Mouse (Mus musculus) forebrain, postnatal 0 days (tissue): ENCODE results near the gene Prr36. TPM values are rescaled to one million over a fixed set of nuclear protein-coding genes. Genes with fewer than 3 reads are reported as not detected.
"Not testable (repeated sequence)": the region's sequence is repeated elsewhere in the genome, so short reads cannot be mapped to it uniquely, and the experiment has no call there.

ENCODE experiments used
- ATAC-seq: fragments of 200-750 bp; cut with Nextera tagmentation; 2 replicates; pipeline ENCODE4 v1.8.0; 2017; ENCODE audit warnings: mild to moderate bottlenecking, moderate library complexity
- DNase-seq: peaks from one replicate; pipeline ENCODE4 v3.0.0-alpha.2; 2015
- H3K27ac ChIP-seq: fragments of 300-500 bp; sonication (generic); 2 replicates; pipeline ENCODE4 v1.5.1; 2014; ENCODE audit warnings: low read depth, mild to moderate bottlenecking, antibody characterized with exemption, low read length, moderate library complexity, mixed read lengths
- H3K27me3 ChIP-seq: fragments of 300-500 bp; sonication (generic); 2 replicates; pipeline ENCODE4 v1.6.1; 2014; ENCODE audit warnings: mild to moderate bottlenecking, low read length, mixed read lengths; ENCODE audit not compliant: insufficient read depth
- H3K36me3 ChIP-seq: fragments of 300-500 bp; sonication (generic); 2 replicates; pipeline ENCODE4 v1.6.1; 2014; ENCODE audit warnings: mild to moderate bottlenecking, moderate library complexity; ENCODE audit not compliant: insufficient read depth
- H3K4me1 ChIP-seq: fragments of 300-500 bp; sonication (generic); 2 replicates; pipeline ENCODE4 v1.6.1; 2014; ENCODE audit warnings: antibody characterized with exemption; ENCODE audit not compliant: insufficient read depth
- H3K4me2 ChIP-seq: fragments of 300-500 bp; sonication (generic); 2 replicates; pipeline ENCODE4 v1.6.1; 2014; ENCODE audit warnings: low read depth, mild to moderate bottlenecking, moderate library complexity
- H3K4me3 ChIP-seq: fragments of 300-500 bp; sonication (generic); 2 replicates; pipeline ENCODE4 v1.5.1; 2014; ENCODE audit warnings: low read depth, low read length, mixed read lengths
- H3K9ac ChIP-seq: fragments of 300-500 bp; sonication (generic); 2 replicates; pipeline ENCODE4 v1.6.1; 2014; ENCODE audit warnings: mild to moderate bottlenecking
- H3K9me3 ChIP-seq: fragments of 300-500 bp; sonication (generic); 2 replicates; pipeline ENCODE4 v1.6.1; 2016; ENCODE audit warnings: low read length
- CTCF ChIP-seq: sonication (generic); IDR thresholded peaks from 2 replicates; pipeline ENCODE4 v1.5.1; 2016; ENCODE audit warnings: antibody characterized with exemption, control low read depth, low read depth
- WGBS: fragments of 180-500 bp; shearing (Covaris S2); extraction: QIAGEN DNeasy Blood & Tissue Kit; methylation state at CpG from one replicate; pipeline ENCODE4 v1.1.7; 2014; 5-methylcytosine and 5-hydroxymethylcytosine counted together
- polyA plus RNA-seq: library from polyadenylated mRNA; unstranded; fragments of >200 nt; fragmentation: Nextera tagmentation; extraction: Ambion mirVana; gene quantifications from 2 replicates; pipeline ENCODE4 v1.2.1, GENCODE M21; 2015
- total RNA-seq: library from RNA; depleted of rRNA; stranded (reverse); fragments of >200 nt; gene quantifications from 2 replicates; pipeline ENCODE4 v1.2.3, GENCODE M21; 2014

The Prr36 gene
- total and polyA plus RNA-seq, 2 experiments from 2014 or later, result 14.8 to 37.2 TPM

- ATAC-seq (peak; percentile 68), DNase-seq (peak; percentile 90)
- H3K4me2 ChIP-seq, result peak overlapping the region; percentile 80
- H3K9me3 ChIP-seq, result no peaks in the 10 kb centered on the region
- H3K9ac ChIP-seq, result peak overlapping the region; percentile 98
- 3% methylated on average over 33 of the region's 35 CpGs for WGBS
- H3K27me3 ChIP-seq, result no peaks in the 10 kb centered on the region
- H3K36me3 ChIP-seq, result peaks cover 48% of the 10 kb centered on the region
- H3K27ac ChIP-seq, result peak overlapping the region; percentile 95
- H3K4me1 ChIP-seq, result peaks cover 18% of the 10 kb centered on the region
- peak; percentile 98 for TF ChIP-seq CTCF
- peak overlapping the region; percentile 82 for H3K4me3 ChIP-seq
Observed at GRCm38 (mm10) chr8:4258233-4258632, 41.0 kb upstream of the Prr36 start.

DNA sequence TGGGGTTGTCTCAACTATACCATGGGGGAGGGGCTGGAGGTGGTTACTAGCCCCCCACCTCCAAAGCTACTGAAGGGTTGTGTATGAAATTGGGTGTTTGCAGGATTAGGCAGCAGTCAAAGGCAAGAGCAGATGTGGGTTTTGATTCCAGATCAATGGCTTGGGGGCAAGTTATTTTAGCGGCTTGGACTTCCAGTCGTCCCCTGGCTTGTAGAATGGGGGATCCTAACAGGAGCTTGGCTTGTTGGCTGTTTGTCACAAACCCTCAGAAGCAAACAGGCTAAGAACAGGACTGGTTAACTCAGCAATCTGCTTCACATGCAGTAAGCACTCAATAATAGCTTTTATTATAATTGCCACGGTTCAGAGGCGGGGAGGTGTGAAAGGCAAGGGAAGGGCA, 40.1 kb upstream of the Prr36 start:
- Histone ChIP-seq H3K4me3 (peak overlapping the region; percentile 82), H3K9me3 (no peaks in the 10 kb centered on the region), H3K27me3 (no peaks in the 10 kb centered on the region), H3K36me3 (peaks cover 41% of the 10 kb centered on the region), H3K9ac (peak overlapping the region; percentile 98; the same call in 1 of the 2 replicates), H3K27ac (peak overlapping the region; percentile 95), H3K4me1 (peaks cover 21% of the 10 kb centered on the region), H3K4me2 (peak overlapping the region; percentile 80)
- TF ChIP-seq CTCF, result no peak
- 46% methylated on average over 4 of the region's 4 CpGs for WGBS
- ATAC-seq, result no peak
- DNase-seq, result no peak

- Histone ChIP-seq H3K9ac (peak overlapping the region; percentile 98; the same call in 1 of the 2 replicates), H3K36me3 (peaks cover 36% of the 10 kb centered on the region), H3K27me3 (no peaks in the 10 kb centered on the region), H3K4me2 (peak overlapping the region; percentile 80), H3K4me3 (peak overlapping the region; percentile 82; the same call in 1 of the 2 replicates), H3K4me1 (peaks cover 22% of the 10 kb centered on the region), H3K9me3 (no peaks in the 10 kb centered on the region), H3K27ac (peak overlapping the region; percentile 95)
- DNase-seq (peak; percentile 75), ATAC-seq (no peak)
- WGBS, result 25% methylated on average over 4 of the region's 4 CpGs
- TF ChIP-seq CTCF, result no peak
Observed at GRCm38 (mm10) chr8:4256911-4257310, 39.7 kb upstream of the Prr36 start.

GRCm38 (mm10) chr8:4255471-4255870, 38.2 kb upstream of the Prr36 start:
- H3K27me3 ChIP-seq, H3K4me2 ChIP-seq, H3K9ac ChIP-seq, H3K27ac ChIP-seq, H3K9me3 ChIP-seq, ATAC-seq, DNase-seq, H3K4me3 ChIP-seq: not testable (repeated sequence)
- Histone ChIP-seq H3K4me1 (peaks cover 22% of the 10 kb centered on the region), H3K36me3 (peaks cover 29% of the 10 kb centered on the region)
- WGBS, result 85% methylated on average over 7 of the region's 7 CpGs

GRCm38 (mm10) chr8:4254001-4254400, 36.7 kb upstream of the Prr36 start:
- peaks cover 29% of the 10 kb centered on the region for H3K36me3 ChIP-seq
- peak overlapping the region; percentile 96 for H3K27ac ChIP-seq
- peak overlapping the region; percentile 89 for H3K4me3 ChIP-seq
- DNase-seq, result peak; percentile 78
- ATAC-seq, result no peak
- H3K9ac ChIP-seq, result no peak overlapping the region
- peaks cover 22% of the 10 kb centered on the region for H3K4me1 ChIP-seq
- H3K4me2 ChIP-seq, result peak overlapping the region; percentile 75
- TF ChIP-seq CTCF, result peak; percentile 67
- 40% methylated on average over 6 of the region's 6 CpGs for WGBS
- H3K27me3 ChIP-seq, result no peaks in the 10 kb centered on the region
- no peaks in the 10 kb centered on the region for H3K9me3 ChIP-seq

DNA sequence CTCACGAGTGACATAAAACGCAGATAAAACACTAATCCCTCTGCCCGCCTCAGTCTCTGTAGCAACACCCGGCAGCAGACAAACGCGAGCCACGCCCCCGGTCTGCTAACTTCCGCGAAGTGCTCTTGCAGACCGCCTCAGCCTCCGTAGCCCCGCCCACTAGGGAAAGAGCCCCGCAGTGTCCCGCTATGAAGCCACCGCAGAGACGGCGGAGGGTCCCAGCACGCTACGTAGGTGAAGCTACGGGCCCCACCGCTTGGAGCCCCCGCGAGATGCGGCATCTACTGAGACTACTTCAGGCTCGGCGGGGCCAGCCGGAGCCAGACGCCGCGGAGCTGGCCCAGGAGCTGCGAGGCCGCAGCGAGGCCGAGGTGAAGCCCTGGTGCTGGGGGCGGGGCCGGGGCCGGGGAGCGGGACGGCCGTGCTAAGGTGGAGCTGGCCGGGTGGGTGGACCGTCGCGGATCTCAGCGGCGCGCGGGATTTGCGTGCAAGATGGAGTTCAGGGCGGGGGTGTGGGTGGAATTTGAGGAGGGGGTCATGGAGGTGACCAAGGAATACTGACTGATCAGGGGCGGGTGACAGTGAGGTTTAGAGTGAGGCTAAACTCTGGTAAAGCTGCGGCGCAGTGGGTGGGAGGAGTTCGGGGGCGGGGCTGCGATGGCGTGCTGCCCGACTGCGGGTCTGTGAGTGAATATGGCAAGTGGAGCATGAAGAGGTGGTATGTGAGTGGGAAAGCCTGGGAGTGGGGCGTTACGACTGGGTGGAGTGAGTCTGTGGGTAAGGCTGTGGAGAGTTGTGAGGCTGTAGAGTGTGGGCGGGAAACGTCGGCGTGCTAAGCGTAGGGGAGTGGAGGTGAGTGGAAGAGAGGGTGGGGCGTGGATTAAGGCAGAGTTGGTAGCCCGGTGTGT, 35.9 kb upstream of the Prr36 start, which contains the start of gene Snapc2:
Gene Snapc2, plus strand, starts transcription at position 147 of the 908 bp plus-strand sequence.
- WGBS, result 2% methylated on average over 69 of the region's 69 CpGs
- ATAC-seq, result peak; percentile 91
- H3K27me3 ChIP-seq, result no peaks in the 10 kb centered on the region
- no peak for TF ChIP-seq CTCF
- peaks cover 30% of the 10 kb centered on the region for H3K36me3 ChIP-seq
- H3K9me3 ChIP-seq, result no peaks in the 10 kb centered on the region
- peak; percentile 96 for DNase-seq
- peak within 1 kb of the TSS; percentile 89 for H3K4me3 ChIP-seq
- peak within 1 kb of the TSS; percentile 75 for H3K4me2 ChIP-seq
- H3K9ac ChIP-seq, result peak within 1 kb of the TSS; percentile 95
- peaks cover 22% of the 10 kb centered on the region for H3K4me1 ChIP-seq
- peak within 1 kb of the TSS; percentile 96 for H3K27ac ChIP-seq
